Mouse (Mus musculus): ENCODE measurements at regions not wholly inside any gene's neighbourhood (a gene's known extent, or its start where the extent isn't known, plus 50 kb on each side); places are given as distances from the start of the nearest gene placed in this dataset.
A peak's percentile ranks its signal among the peaks of the same experiment; 100 is the strongest.

GRCm38 (mm10) chr7:136050116-136050515 is 334.0 kb upstream of the Mki67 start:
- H3K4me3 ChIP-seq = no peak overlapping the region

GRCm38 (mm10) chr7:136056876-136057484 is 340.8 kb upstream of the Mki67 start:
- no peak for TF ChIP-seq USF1 (IDR thresholded peaks at IDR 0.05; ENCODE audit: low read depth)
- TF ChIP-seq POLR2A (IDR thresholded peaks at IDR 0.05; ENCODE audit: insufficient read length, low read depth) = no peak
- no peak for TF ChIP-seq POLR2AphosphoS2 (IDR thresholded peaks at IDR 0.05; ENCODE audit: insufficient read length, low read depth)
- no peak for TF ChIP-seq TCF12 (IDR thresholded peaks at IDR 0.05; ENCODE audit: insufficient read depth, poor library complexity, severe bottlenecking)
- TF ChIP-seq CEBPB (IDR thresholded peaks at IDR 0.05; ENCODE audit: insufficient read depth, poor library complexity, severe bottlenecking) = no peak
- TF ChIP-seq MYOD1 (IDR thresholded peaks at IDR 0.05; ENCODE audit: control insufficient read depth in 1 of 3, insufficient read length in 2 of 3, low read depth in 2 of 3) = no peak
- no peak for TF ChIP-seq REST (IDR thresholded peaks at IDR 0.05; ENCODE audit: insufficient read depth, insufficient read length)
- no peak for TF ChIP-seq MYOG (IDR thresholded peaks at IDR 0.05; ENCODE audit: control insufficient read depth in 1 of 3, insufficient read depth in 1 of 3, insufficient read length in 2 of 3, low read depth in 2 of 3)
- TF ChIP-seq TCF3 (IDR thresholded peaks at IDR 0.05; ENCODE audit: insufficient read length, low read depth) = no peak
- TF ChIP-seq SRF (IDR thresholded peaks at IDR 0.05; ENCODE audit: control insufficient read depth, insufficient read length, low read depth) = no peak
- peak overlapping the region; percentile 39 for H3K4me2 ChIP-seq (ENCODE audit: low read depth)
- no peaks in the 10 kb centered on the region for H3K79me2 ChIP-seq (ENCODE audit: control insufficient read depth, insufficient read depth)

More at GRCm38 (mm10) chr7:136050116-136050515, 334.0 kb upstream of the Mki67 start:
- no peak overlapping the region for H3K4me2 ChIP-seq (ENCODE audit: low read depth)
- no peaks in the 10 kb centered on the region for H3K36me3 ChIP-seq (ENCODE audit: control insufficient read depth, insufficient read depth)
- H3ac ChIP-seq (ENCODE audit: control insufficient read depth, insufficient read length) = no peak overlapping the region
- no peak for TF ChIP-seq TCF3 (IDR thresholded peaks at IDR 0.05; ENCODE audit: insufficient read length, low read depth)
- no peak for TF ChIP-seq TCF12 (IDR thresholded peaks at IDR 0.05; ENCODE audit: insufficient read depth, poor library complexity, severe bottlenecking)
- TF ChIP-seq CEBPB (IDR thresholded peaks at IDR 0.05; ENCODE audit: insufficient read depth, poor library complexity, severe bottlenecking) = no peak
- TF ChIP-seq POLR2AphosphoS2 (IDR thresholded peaks at IDR 0.05; ENCODE audit: insufficient read length, low read depth) = no peak
- no peak for TF ChIP-seq MAX (IDR thresholded peaks at IDR 0.05; ENCODE audit: low read depth)
- TF ChIP-seq POLR2A (IDR thresholded peaks at IDR 0.05; ENCODE audit: insufficient read length, low read depth) = no peak
- H3K79me2 ChIP-seq (ENCODE audit: control insufficient read depth, insufficient read depth) = no peaks in the 10 kb centered on the region
- H3K27me3 ChIP-seq (ENCODE audit: control insufficient read depth, insufficient read depth, insufficient read length) = no peaks in the 10 kb centered on the region

GRCm38 (mm10) chr7:136058319-136058718 is 342.2 kb upstream of the Mki67 start:
- H3K79me2 ChIP-seq (ENCODE audit: control insufficient read depth, insufficient read depth) = no peaks in the 10 kb centered on the region
- H3K4me3 ChIP-seq = no peak overlapping the region
- H3K27me3 ChIP-seq (ENCODE audit: control insufficient read depth, insufficient read depth, insufficient read length) = no peaks in the 10 kb centered on the region
- H3K36me3 ChIP-seq (ENCODE audit: control insufficient read depth, insufficient read depth) = no peaks in the 10 kb centered on the region
- no peak overlapping the region for H3ac ChIP-seq (ENCODE audit: control insufficient read depth, insufficient read length)
- TF ChIP-seq SRF (IDR thresholded peaks at IDR 0.05; ENCODE audit: control insufficient read depth, insufficient read length, low read depth) (no peak), TCF12 (IDR thresholded peaks at IDR 0.05; ENCODE audit: insufficient read depth, poor library complexity, severe bottlenecking) (no peak), POLR2AphosphoS2 (IDR thresholded peaks at IDR 0.05; ENCODE audit: insufficient read length, low read depth) (no peak), MAX (IDR thresholded peaks at IDR 0.05; ENCODE audit: low read depth) (no peak), USF1 (IDR thresholded peaks at IDR 0.05; ENCODE audit: low read depth) (no peak), POLR2A (IDR thresholded peaks at IDR 0.05; ENCODE audit: insufficient read length, low read depth) (no peak), TCF3 (IDR thresholded peaks at IDR 0.05; ENCODE audit: insufficient read length, low read depth) (no peak), MYOD1 (IDR thresholded peaks at IDR 0.05; ENCODE audit: control insufficient read depth in 1 of 3, insufficient read length in 2 of 3, low read depth in 2 of 3) (no peak), CEBPB (IDR thresholded peaks at IDR 0.05; ENCODE audit: insufficient read depth, poor library complexity, severe bottlenecking) (no peak), E2F4 (IDR thresholded peaks at IDR 0.05; ENCODE audit: insufficient read depth) (no peak), MYOG (IDR thresholded peaks at IDR 0.05; ENCODE audit: control insufficient read depth in 1 of 3, insufficient read depth in 1 of 3, insufficient read length in 2 of 3, low read depth in 2 of 3) (no peak), REST (IDR thresholded peaks at IDR 0.05; ENCODE audit: insufficient read depth, insufficient read length) (no peak)
- peak overlapping the region; percentile 39 for H3K4me2 ChIP-seq (ENCODE audit: low read depth)

More at GRCm38 (mm10) chr7:136056876-136057484, 340.8 kb upstream of the Mki67 start:
- Histone ChIP-seq H3ac (ENCODE audit: control insufficient read depth, insufficient read length) (no peak overlapping the region), H3K36me3 (ENCODE audit: control insufficient read depth, insufficient read depth) (no peaks in the 10 kb centered on the region), H3K4me3 (no peak overlapping the region), H3K27me3 (ENCODE audit: control insufficient read depth, insufficient read depth, insufficient read length) (no peaks in the 10 kb centered on the region)

- H3K4me2 ChIP-seq (ENCODE audit: low read depth) = no peak overlapping the region
These were observed 342.9 kb upstream of the Mki67 start for GRCm38 (mm10) chr7:136058751-136059681.

More at GRCm38 (mm10) chr7:136058751-136059681, 342.9 kb upstream of the Mki67 start:
- Histone ChIP-seq H3K36me3 (ENCODE audit: control insufficient read depth, insufficient read depth) (no peaks in the 10 kb centered on the region), H3K79me2 (ENCODE audit: control insufficient read depth, insufficient read depth) (no peaks in the 10 kb centered on the region), H3ac (ENCODE audit: control insufficient read depth, insufficient read length) (no peak overlapping the region), H3K4me3 (no peak overlapping the region), H3K27me3 (ENCODE audit: control insufficient read depth, insufficient read depth, insufficient read length) (no peaks in the 10 kb centered on the region)
- TF ChIP-seq CEBPB (IDR thresholded peaks at IDR 0.05; ENCODE audit: insufficient read depth, poor library complexity, severe bottlenecking) (no peak), E2F4 (IDR thresholded peaks at IDR 0.05; ENCODE audit: insufficient read depth) (no peak), REST (IDR thresholded peaks at IDR 0.05; ENCODE audit: insufficient read depth, insufficient read length) (no peak), TCF12 (IDR thresholded peaks at IDR 0.05; ENCODE audit: insufficient read depth, poor library complexity, severe bottlenecking) (no peak), MYOD1 (IDR thresholded peaks at IDR 0.05; ENCODE audit: control insufficient read depth in 1 of 3, insufficient read length in 2 of 3, low read depth in 2 of 3) (no peak), MAX (IDR thresholded peaks at IDR 0.05; ENCODE audit: low read depth) (no peak), SRF (IDR thresholded peaks at IDR 0.05; ENCODE audit: control insufficient read depth, insufficient read length, low read depth) (no peak), TCF3 (IDR thresholded peaks at IDR 0.05; ENCODE audit: insufficient read length, low read depth) (no peak), MYOG (IDR thresholded peaks at IDR 0.05; ENCODE audit: control insufficient read depth in 1 of 3, insufficient read depth in 1 of 3, insufficient read length in 2 of 3, low read depth in 2 of 3) (no peak), POLR2AphosphoS2 (IDR thresholded peaks at IDR 0.05; ENCODE audit: insufficient read length, low read depth) (no peak), USF1 (IDR thresholded peaks at IDR 0.05; ENCODE audit: low read depth) (no peak), POLR2A (IDR thresholded peaks at IDR 0.05; ENCODE audit: insufficient read length, low read depth) (no peak)

Data from myocyte (in vitro differentiated cells).